Mouse (Mus musculus) ES-E14 (cell line): ENCODE data around the gene Pwp1.
"Not testable (repeated sequence)": the region's sequence is repeated elsewhere in the genome, so short reads cannot be mapped to it uniquely, and the experiment has no call there.

ENCODE experiments used
- HCFC1 ChIP-seq: IDR thresholded peaks from 2 replicates; pipeline ENCODE4 v1.6.1; 2012; ENCODE audit warnings: low read length, inconsistent platforms, borderline replicate concordance; ENCODE audit not compliant: insufficient read depth
- MAFK ChIP-seq: IDR thresholded peaks from 2 replicates; pipeline ENCODE4 v1.6.1; 2014; ENCODE audit warnings: mild to moderate bottlenecking, low read depth, low read length, inconsistent platforms; ENCODE audit not compliant: insufficient read depth
- ZNF384 ChIP-seq: IDR thresholded peaks from 2 replicates; pipeline ENCODE4 v1.6.1; 2012; ENCODE audit warnings: low read depth, low read length, inconsistent platforms

DNA sequence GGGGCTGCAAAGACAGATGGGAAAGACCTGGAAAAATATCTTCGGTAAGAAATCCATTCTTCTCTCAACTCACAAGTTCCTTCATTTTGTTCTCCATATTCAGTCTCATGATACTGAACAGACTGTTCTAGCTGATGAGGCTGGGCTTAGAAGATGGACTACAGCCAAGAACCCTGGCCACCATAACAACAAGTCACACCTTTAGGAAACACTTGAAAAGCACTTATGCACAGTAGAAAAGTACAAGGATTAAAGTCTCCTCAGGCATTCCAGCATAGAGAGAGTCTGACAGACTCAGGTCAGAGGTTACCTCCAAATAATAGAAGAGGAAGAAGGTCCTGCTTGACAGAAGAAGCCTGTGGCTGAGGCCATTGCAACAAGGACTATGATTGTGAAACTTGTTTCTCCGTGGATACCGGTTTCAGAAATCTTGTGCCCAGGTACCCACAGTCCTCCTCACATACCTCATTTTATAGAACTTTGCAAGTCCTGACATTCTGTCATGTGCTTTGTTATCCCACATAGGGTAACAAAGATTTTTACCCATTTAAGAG lies 7.1 kb upstream of the Pwp1 start:
- not testable (repeated sequence) for TF ChIP-seq MAFK, HCFC1, ZNF384
